Comparison of ENCODE assay signal across 26 mouse cellular contexts in genomic region chr2:103209056-103209455, GRCm38 (mm10).
A peak's percentile ranks its signal among the peaks of the same experiment; 100 is the strongest.
DNase-seq lines count a peak whose midpoint lies in the region; ATAC-seq and TF ChIP-seq lines count a peak whose summit lies in the region.
"Had no signal": no experiment of that assay in that cellular context is flagged by ENCODE, and none has a peak within 500 bp of the region (broad histone marks: within the 10 kb centered on the region; RNA-seq: fewer than 3 reads in every experiment).

No protein-coding gene starts in this region.

- H3K9ac ChIP-seq in hindbrain, postnatal 0 days (replicated peaks; ENCODE audit: low read length), result no peak overlapping the region
- H3K9ac ChIP-seq in hindbrain, embryonic 13.5 days, result no peak overlapping the region
- H3K9ac ChIP-seq in midbrain, postnatal 0 days (replicated peaks; ENCODE audit: low read length, poor library complexity, severe bottlenecking), result no peak overlapping the region
- H3K9ac ChIP-seq in embryonic facial prominence, embryonic 15.5 days, result no peak overlapping the region
- H3K9ac ChIP-seq: forebrain, embryonic 13.5 days; hindbrain, embryonic 12.5 days; kidney, embryonic 15.5 days; liver, embryonic 12.5 days; liver, postnatal 0 days; midbrain, embryonic 12.5 days had no signal

- H3K4me2 ChIP-seq in hindbrain, postnatal 0 days (ENCODE audit: low read depth, low read length), result no peak overlapping the region
- H3K4me2 ChIP-seq in hindbrain, embryonic 13.5 days, result no peak overlapping the region
- H3K4me2 ChIP-seq in midbrain, postnatal 0 days (ENCODE audit: low read depth, low read length, poor library complexity, severe bottlenecking), result no peak overlapping the region
- no peak overlapping the region for H3K4me2 ChIP-seq in embryonic facial prominence, embryonic 15.5 days (replicated peaks)
- H3K4me2 ChIP-seq: forebrain, embryonic 13.5 days; heart, embryonic 11.5 days; hindbrain, embryonic 12.5 days; kidney, embryonic 15.5 days; liver, embryonic 12.5 days; midbrain, embryonic 12.5 days had no signal

- no peak for TF ChIP-seq CTCF in hindbrain, postnatal 0 days (IDR thresholded peaks at IDR 0.05; ENCODE audit: low read depth)
- TF ChIP-seq CTCF in midbrain, postnatal 0 days (IDR thresholded peaks at IDR 0.05), result no peak

- WGBS in hindbrain, postnatal 0 days, result 57% methylated on average over 2 of the region's 2 CpGs
- 76% methylated on average over 2 of the region's 2 CpGs for WGBS in hindbrain, embryonic 13.5 days
- 47% methylated on average over 2 of the region's 2 CpGs for WGBS in midbrain, postnatal 0 days
- WGBS in midbrain, embryonic 10.5 days, result 84% methylated on average over 2 of the region's 2 CpGs
- 65% methylated on average over 2 of the region's 2 CpGs for WGBS in embryonic facial prominence, embryonic 15.5 days

- no peak for ATAC-seq in hindbrain, postnatal 0 days
- ATAC-seq in hindbrain, embryonic 13.5 days (ENCODE audit: low FRiP score), result no peak
- no peak for ATAC-seq in midbrain, postnatal 0 days (ENCODE audit: low FRiP score)
- ATAC-seq in embryonic facial prominence, embryonic 15.5 days (ENCODE audit: insufficient number of reproducible peaks, low FRiP score, low TSS enrichment, low read depth), result no peak
- ATAC-seq: forebrain, embryonic 13.5 days; liver, embryonic 12.5 days; liver, postnatal 0 days had no signal

- DNase-seq in hindbrain, postnatal 0 days (ENCODE audit: low spot score), result peak; percentile 33
- peak; percentile 30 for DNase-seq in midbrain, postnatal 0 days (ENCODE audit: low spot score)
- no peak for DNase-seq in midbrain, embryonic 10.5 days (ENCODE audit: low spot score)
- DNase-seq in brain, adult 2 months (ENCODE audit: low read depth, low spot score), result peak; percentile 6
- no peak for DNase-seq in heart, adult 9 months (ENCODE audit: low spot score in 2 of 2)
- DNase-seq in retina, embryonic 14.5 days (ENCODE audit: low spot score), result no peak
- DNase-seq: B cell, adult 2 months; cerebellum, postnatal 25 days; gastrocnemius, postnatal 14 days; heart, adult 11 months; heart, postnatal 36 days; kidney, adult 18-20 months; kidney, postnatal 25 days; left cerebral cortex, postnatal 4 days; liver, postnatal 0 days; right cerebral cortex, postnatal 4 days; thymus, postnatal 14 days had no signal

- H3K9me3 ChIP-seq in hindbrain, postnatal 0 days (ENCODE audit: low read length), result no peaks in the 10 kb centered on the region
- H3K9me3 ChIP-seq in hindbrain, embryonic 13.5 days, result no peaks in the 10 kb centered on the region
- H3K9me3 ChIP-seq in midbrain, postnatal 0 days (ENCODE audit: low read length), result no peaks in the 10 kb centered on the region
- no peaks in the 10 kb centered on the region for H3K9me3 ChIP-seq in midbrain, embryonic 10.5 days (replicated peaks)
- H3K9me3 ChIP-seq in embryonic facial prominence, embryonic 15.5 days (replicated peaks), result no peaks in the 10 kb centered on the region
- H3K9me3 ChIP-seq: forebrain, embryonic 13.5 days; hindbrain, embryonic 12.5 days; kidney, embryonic 15.5 days; liver, embryonic 12.5 days; midbrain, embryonic 12.5 days had no signal

- no peaks in the 10 kb centered on the region for H3K27me3 ChIP-seq in hindbrain, postnatal 0 days (ENCODE audit: insufficient read depth, low read length)
- H3K27me3 ChIP-seq in hindbrain, embryonic 13.5 days, result no peaks in the 10 kb centered on the region
- H3K27me3 ChIP-seq in midbrain, postnatal 0 days (ENCODE audit: insufficient read depth, low read length), result no peaks in the 10 kb centered on the region
- H3K27me3 ChIP-seq in midbrain, embryonic 10.5 days (ENCODE audit: low read depth, poor library complexity, severe bottlenecking), result no peaks in the 10 kb centered on the region
- no peaks in the 10 kb centered on the region for H3K27me3 ChIP-seq in embryonic facial prominence, embryonic 15.5 days
- H3K27me3 ChIP-seq: forebrain, embryonic 13.5 days; hindbrain, embryonic 12.5 days; kidney, embryonic 15.5 days; liver, embryonic 12.5 days; midbrain, embryonic 12.5 days had no signal

- H3K36me3 ChIP-seq in hindbrain, postnatal 0 days (ENCODE audit: insufficient read depth, low read length), result no peaks in the 10 kb centered on the region
- H3K36me3 ChIP-seq in hindbrain, embryonic 13.5 days, result no peaks in the 10 kb centered on the region
- H3K36me3 ChIP-seq in midbrain, postnatal 0 days (ENCODE audit: insufficient read depth, low read length), result no peaks in the 10 kb centered on the region
- H3K36me3 ChIP-seq in midbrain, embryonic 10.5 days, result no peaks in the 10 kb centered on the region
- no peaks in the 10 kb centered on the region for H3K36me3 ChIP-seq in embryonic facial prominence, embryonic 15.5 days
- H3K36me3 ChIP-seq: hindbrain, embryonic 12.5 days; kidney, embryonic 15.5 days; liver, embryonic 12.5 days; midbrain, embryonic 12.5 days had no signal

- no peak overlapping the region for H3K4me3 ChIP-seq in hindbrain, postnatal 0 days (ENCODE audit: low read length)
- H3K4me3 ChIP-seq in hindbrain, embryonic 13.5 days, result no peak overlapping the region
- H3K4me3 ChIP-seq in midbrain, postnatal 0 days (ENCODE audit: low read depth, low read length), result no peak overlapping the region
- no peak overlapping the region for H3K4me3 ChIP-seq in midbrain, embryonic 10.5 days
- H3K4me3 ChIP-seq in embryonic facial prominence, embryonic 15.5 days (replicated peaks), result no peak overlapping the region
- H3K4me3 ChIP-seq: erythroblast, embryonic 14.5 days; forebrain, embryonic 13.5 days; hindbrain, embryonic 12.5 days; kidney, embryonic 15.5 days; liver, embryonic 12.5 days; midbrain, embryonic 12.5 days had no signal

- H3K4me1 ChIP-seq in hindbrain, postnatal 0 days (ENCODE audit: insufficient read depth, low read length), result no peaks in the 10 kb centered on the region
- no peaks in the 10 kb centered on the region for H3K4me1 ChIP-seq in hindbrain, embryonic 13.5 days (replicated peaks)
- H3K4me1 ChIP-seq in midbrain, postnatal 0 days (ENCODE audit: insufficient read depth, low read length), result no peaks in the 10 kb centered on the region
- no peaks in the 10 kb centered on the region for H3K4me1 ChIP-seq in midbrain, embryonic 10.5 days
- peaks cover 22% of the 10 kb centered on the region for H3K4me1 ChIP-seq in embryonic facial prominence, embryonic 15.5 days
- H3K4me1 ChIP-seq: forebrain, embryonic 13.5 days; hindbrain, embryonic 12.5 days; liver, embryonic 12.5 days; midbrain, embryonic 12.5 days had no signal

- peak overlapping the region; percentile 18; the same call in 1 of the 2 replicates for H3K27ac ChIP-seq in hindbrain, postnatal 0 days
- no peak overlapping the region for H3K27ac ChIP-seq in hindbrain, embryonic 13.5 days
- peak overlapping the region; percentile 38; the same call in 1 of the 2 replicates for H3K27ac ChIP-seq in midbrain, postnatal 0 days (ENCODE audit: low read depth, low read length)
- H3K27ac ChIP-seq in midbrain, embryonic 10.5 days (replicated peaks), result no peak overlapping the region
- H3K27ac ChIP-seq in embryonic facial prominence, embryonic 15.5 days (replicated peaks), result peak overlapping the region; percentile 69
- H3K27ac ChIP-seq: forebrain, embryonic 13.5 days; hindbrain, embryonic 12.5 days; kidney, embryonic 15.5 days; liver, embryonic 12.5 days; midbrain, embryonic 12.5 days had no signal

Comparison
In these comparisons a context has a peak if more than half of its experiments do, and no peak if none do; other contexts are left out.
1. DNase-seq: peak in hindbrain, postnatal 0 days (single experiment), midbrain, postnatal 0 days (single experiment) and brain, adult 2 months (single experiment); none in midbrain, embryonic 10.5 days (single experiment), heart, adult 9 months (0 of 2) and retina, embryonic 14.5 days (single experiment).
2. H3K27ac ChIP-seq: peak in hindbrain, postnatal 0 days (single experiment), midbrain, postnatal 0 days (single experiment) and embryonic facial prominence, embryonic 15.5 days (single experiment); none in hindbrain, embryonic 13.5 days (single experiment) and midbrain, embryonic 10.5 days (single experiment).